Mouse (Mus musculus) forebrain, embryonic 14.5 days (tissue): ENCODE data around the gene Cotl1. TPM values are rescaled to one million over a fixed set of nuclear protein-coding genes. Genes with fewer than 3 reads are reported as not detected.

ENCODE experiments used
- ATAC-seq: fragments of 200-750 bp; cut with Nextera tagmentation; 2 replicates; pipeline ENCODE4 v1.8.0; 2017; ENCODE audit warnings: mild to moderate bottlenecking, moderate library complexity
- DNase-seq: peaks from one replicate; pipeline ENCODE4 v3.0.0-alpha.2; 2015; ENCODE audit warnings: low spot score
- H3K27ac ChIP-seq: fragments of 300-500 bp; sonication (generic); 2 replicates; pipeline ENCODE4 v1.5.1; 2014; ENCODE audit warnings: low read depth, mild to moderate bottlenecking, control low read depth, low read length, moderate library complexity
- H3K27me3 ChIP-seq: fragments of 300-500 bp; sonication (generic); replicated peaks from 2 replicates; pipeline ENCODE4 v1.6.1; 2014; ENCODE audit warnings: low read length, control low read depth, mixed read lengths; ENCODE audit not compliant: control insufficient read depth, insufficient read depth
- H3K36me3 ChIP-seq: fragments of 300-500 bp; sonication (generic); 2 replicates; pipeline ENCODE4 v1.6.1; 2014; ENCODE audit warnings: low read length, control low read depth; ENCODE audit not compliant: control insufficient read depth, insufficient read depth
- H3K4me1 ChIP-seq: fragments of 300-500 bp; sonication (generic); 2 replicates; pipeline ENCODE4 v1.6.1; 2014; ENCODE audit warnings: antibody characterized with exemption, low read length, control low read depth; ENCODE audit not compliant: control insufficient read depth, insufficient read depth
- H3K4me2 ChIP-seq: fragments of 300-500 bp; sonication (generic); 2 replicates; pipeline ENCODE4 v1.6.1; 2014; ENCODE audit warnings: mild to moderate bottlenecking, control low read depth, low read length
- H3K4me3 ChIP-seq: fragments of 300-500 bp; sonication (generic); 2 replicates; pipeline ENCODE4 v1.5.1; 2014; ENCODE audit warnings: low read depth, low read length, control low read depth
- H3K9ac ChIP-seq: fragments of 300-500 bp; sonication (generic); 2 replicates; pipeline ENCODE4 v1.6.1; 2014; ENCODE audit warnings: mild to moderate bottlenecking, low read length, control low read depth, moderate library complexity
- H3K9me3 ChIP-seq: fragments of 300-500 bp; sonication (generic); replicated peaks from 2 replicates; pipeline ENCODE4 v1.6.1; 2016; ENCODE audit warnings: low read length, control low read depth, mixed read lengths; ENCODE audit not compliant: control insufficient read depth
- WGBS: fragments of 180-500 bp; shearing (Covaris S2); extraction: QIAGEN DNeasy Blood & Tissue Kit; methylation state at CpG from one replicate; pipeline ENCODE4 v1.1.7; 2014; 5-methylcytosine and 5-hydroxymethylcytosine counted together
- polyA plus RNA-seq: library from polyadenylated mRNA; unstranded; fragments of >200 nt; fragmentation: Nextera tagmentation; extraction: Ambion mirVana; gene quantifications from 2 replicates; pipeline ENCODE4 v1.2.1, GENCODE M21; 2014

The Cotl1 gene
- polyA plus RNA-seq, 1 experiment from 2014 or later = 403 TPM

GRCm38 (mm10) chr8:119783579-119783978, 56.8 kb downstream of the Cotl1 start:
- H3K4me1 ChIP-seq = peaks cover 6% of the 10 kb centered on the region
- no peak overlapping the region for H3K4me2 ChIP-seq
- ATAC-seq = no peak
- no peaks in the 10 kb centered on the region for H3K36me3 ChIP-seq
- WGBS = 80% methylated on average over 6 of the region's 6 CpGs
- no peak overlapping the region for H3K9ac ChIP-seq
- no peaks in the 10 kb centered on the region for H3K27me3 ChIP-seq
- no peaks in the 10 kb centered on the region for H3K9me3 ChIP-seq
- DNase-seq = no peak
- H3K4me3 ChIP-seq = no peak overlapping the region
- no peak overlapping the region for H3K27ac ChIP-seq

- Histone ChIP-seq H3K4me2 (no peak overlapping the region), H3K4me1 (peaks cover 9% of the 10 kb centered on the region), H3K9ac (no peak overlapping the region), H3K36me3 (no peaks in the 10 kb centered on the region), H3K4me3 (no peak overlapping the region), H3K9me3 (no peaks in the 10 kb centered on the region), H3K27ac (no peak overlapping the region), H3K27me3 (no peaks in the 10 kb centered on the region)
- WGBS = 5% methylated on average over 5 of the region's 5 CpGs
- no peak for ATAC-seq
- DNase-seq = peak; percentile 92
These were observed 57.6 kb downstream of the Cotl1 start for GRCm38 (mm10) chr8:119782715-119783114.

- no peaks in the 10 kb centered on the region for H3K9me3 ChIP-seq
- H3K4me1 ChIP-seq = peaks cover 13% of the 10 kb centered on the region
These were observed 59.1 kb downstream of the Cotl1 start for GRCm38 (mm10) chr8:119781086-119781840.

GRCm38 (mm10) chr8:119780402-119781049, 59.8 kb downstream of the Cotl1 start:
- Histone ChIP-seq H3K9me3 (no peaks in the 10 kb centered on the region), H3K27me3 (no peaks in the 10 kb centered on the region), H3K27ac (no peak overlapping the region), H3K4me1 (peaks cover 7% of the 10 kb centered on the region), H3K4me3 (no peak overlapping the region), H3K4me2 (no peak overlapping the region), H3K9ac (no peak overlapping the region), H3K36me3 (no peaks in the 10 kb centered on the region)
- 75% methylated on average over 9 of the region's 9 CpGs for WGBS
- ATAC-seq (no peak), DNase-seq (no peak)

More at GRCm38 (mm10) chr8:119781086-119781840, 59.1 kb downstream of the Cotl1 start:
- Histone ChIP-seq H3K27ac (no peak overlapping the region), H3K36me3 (no peaks in the 10 kb centered on the region), H3K4me2 (no peak overlapping the region), H3K4me3 (no peak overlapping the region), H3K9ac (no peak overlapping the region), H3K27me3 (no peaks in the 10 kb centered on the region)
- DNase-seq = no peak
- whole genome bisulfite sequencing = 73% methylated on average over 4 of the region's 4 CpGs
- ATAC-seq = no peak

- H3K27ac ChIP-seq = peak overlapping the region; percentile 77; the same call in 1 of the 2 replicates
- DNase-seq = peak; percentile 91
- 26% methylated on average over 14 of the region's 14 CpGs for WGBS
- H3K4me2 ChIP-seq = peak overlapping the region; percentile 87
- H3K9me3 ChIP-seq = no peaks in the 10 kb centered on the region
- H3K4me3 ChIP-seq = peak overlapping the region; percentile 60; the same call in 1 of the 2 replicates
- H3K27me3 ChIP-seq = no peaks in the 10 kb centered on the region
- no peak overlapping the region for H3K9ac ChIP-seq
- H3K36me3 ChIP-seq = no peaks in the 10 kb centered on the region
- peaks cover 7% of the 10 kb centered on the region for H3K4me1 ChIP-seq
- peak; percentile 13; the same call in 1 of the 2 replicates for ATAC-seq
These were observed 61.2 kb downstream of the Cotl1 start for GRCm38 (mm10) chr8:119779013-119779737.

- DNase-seq (peak; percentile 99), ATAC-seq (peak; percentile 98)
- peak within 1 kb of the TSS; percentile 60 for H3K4me3 ChIP-seq
- under 1% methylated on average over 18 of the region's 18 CpGs for WGBS
- H3K36me3 ChIP-seq = no peaks in the 10 kb centered on the region
- peak within 1 kb of the TSS; percentile 82 for H3K27ac ChIP-seq
- H3K9me3 ChIP-seq = no peaks in the 10 kb centered on the region
- H3K27me3 ChIP-seq = no peaks in the 10 kb centered on the region
- H3K9ac ChIP-seq = peak within 1 kb of the TSS; percentile 69
- H3K4me1 ChIP-seq = peaks cover 7% of the 10 kb centered on the region
- peak within 1 kb of the TSS; percentile 87 for H3K4me2 ChIP-seq
These were observed 62.1 kb downstream of the Cotl1 start, which contains the start of gene Tldc1 for GRCm38 (mm10) chr8:119778263-119778662. Tldc1 (minus strand) TSS chr8:119778416.

- H3K9me3 ChIP-seq = no peaks in the 10 kb centered on the region
- peak overlapping the region; percentile 87 for H3K4me2 ChIP-seq
- DNase-seq (no peak), ATAC-seq (no peak; the same call in 1 of the 2 replicates)
- H3K36me3 ChIP-seq = no peaks in the 10 kb centered on the region
- H3K4me3 ChIP-seq = peak overlapping the region; percentile 60
- H3K27ac ChIP-seq = peak overlapping the region; percentile 82
- peaks cover 7% of the 10 kb centered on the region for H3K4me1 ChIP-seq
- no peaks in the 10 kb centered on the region for H3K27me3 ChIP-seq
- 24% methylated on average over 7 of the region's 7 CpGs for WGBS
- peak overlapping the region; percentile 69 for H3K9ac ChIP-seq
These were observed 62.6 kb downstream of the Cotl1 start for GRCm38 (mm10) chr8:119777765-119778164.

- Histone ChIP-seq H3K27me3 (no peaks in the 10 kb centered on the region), H3K27ac (no peak overlapping the region), H3K4me1 (peaks cover 7% of the 10 kb centered on the region), H3K36me3 (peaks cover 4% of the 10 kb centered on the region; the same call in 1 of the 2 replicates), H3K4me3 (no peak overlapping the region), H3K4me2 (no peak overlapping the region), H3K9me3 (no peaks in the 10 kb centered on the region), H3K9ac (no peak overlapping the region)
- DNase-seq = no peak
- no peak for ATAC-seq
- WGBS = 90% methylated on average over 7 of the region's 7 CpGs
These were observed 63.6 kb downstream of the Cotl1 start for GRCm38 (mm10) chr8:119776668-119777245.
